Mouse (Mus musculus) midbrain, embryonic 14.5 days (tissue): ENCODE measurements at regions not wholly inside any gene's neighbourhood (a gene's known extent, or its start where the extent isn't known, plus 50 kb on each side); places are given as distances from the start of the nearest gene placed in this dataset.

Experiments used
- ATAC-seq: fragments of 200-750 bp; cut with Nextera tagmentation; 2 replicates; pipeline ENCODE4 v1.8.0; 2017; ENCODE audit warnings: moderate number of reproducible peaks, moderate library complexity; ENCODE audit not compliant: low FRiP score, low TSS enrichment
- DNase-seq: peaks from one replicate; pipeline ENCODE4 v3.0.0-alpha.2; 2015
- H3K27ac ChIP-seq: fragments of 300-500 bp; sonication (generic); replicated peaks from 2 replicates; pipeline ENCODE4 v1.5.1; 2014; ENCODE audit warnings: mild to moderate bottlenecking, low read depth, low read length, moderate library complexity
- H3K27me3 ChIP-seq: fragments of 300-500 bp; sonication (generic); 2 replicates; pipeline ENCODE4 v1.6.1; 2014; ENCODE audit warnings: low read length, control low read depth, mixed read lengths; ENCODE audit not compliant: control insufficient read depth, insufficient read depth
- H3K36me3 ChIP-seq: fragments of 300-500 bp; sonication (generic); 2 replicates; pipeline ENCODE4 v1.6.1; 2014; ENCODE audit warnings: low read length, control low read depth; ENCODE audit not compliant: control insufficient read depth, insufficient read depth
- H3K4me1 ChIP-seq: fragments of 300-500 bp; sonication (generic); 2 replicates; pipeline ENCODE4 v1.6.1; 2014; ENCODE audit warnings: mild to moderate bottlenecking, antibody characterized with exemption, low read length, control low read depth; ENCODE audit not compliant: control insufficient read depth, insufficient read depth
- H3K4me2 ChIP-seq: fragments of 300-500 bp; sonication (generic); 2 replicates; pipeline ENCODE4 v1.6.1; 2014; ENCODE audit warnings: mild to moderate bottlenecking, low read length, moderate library complexity
- H3K4me3 ChIP-seq: fragments of 300-500 bp; sonication (generic); replicated peaks from 2 replicates; pipeline ENCODE4 v1.5.1; 2014; ENCODE audit warnings: low read depth, low read length
- H3K9ac ChIP-seq: fragments of 300-500 bp; sonication (generic); replicated peaks from 2 replicates; pipeline ENCODE4 v1.6.1; 2014; ENCODE audit warnings: mild to moderate bottlenecking, low read length, moderate library complexity
- H3K9me3 ChIP-seq: fragments of 300-500 bp; sonication (generic); 2 replicates; pipeline ENCODE4 v1.6.1; 2016; ENCODE audit warnings: low read length, control low read depth, mixed read lengths; ENCODE audit not compliant: control insufficient read depth
- WGBS: fragments of 180-500 bp; shearing (Covaris S2); extraction: QIAGEN DNeasy Blood & Tissue Kit; methylation state at CpG from one replicate; pipeline ENCODE4 v1.1.7; 2014; 5-methylcytosine and 5-hydroxymethylcytosine counted together

GRCm38 (mm10) chr10:125586489-125587147, 197.4 kb upstream of the Slc16a7 start:
- peak; percentile 79 for DNase-seq
- ATAC-seq = no peak

DNA sequence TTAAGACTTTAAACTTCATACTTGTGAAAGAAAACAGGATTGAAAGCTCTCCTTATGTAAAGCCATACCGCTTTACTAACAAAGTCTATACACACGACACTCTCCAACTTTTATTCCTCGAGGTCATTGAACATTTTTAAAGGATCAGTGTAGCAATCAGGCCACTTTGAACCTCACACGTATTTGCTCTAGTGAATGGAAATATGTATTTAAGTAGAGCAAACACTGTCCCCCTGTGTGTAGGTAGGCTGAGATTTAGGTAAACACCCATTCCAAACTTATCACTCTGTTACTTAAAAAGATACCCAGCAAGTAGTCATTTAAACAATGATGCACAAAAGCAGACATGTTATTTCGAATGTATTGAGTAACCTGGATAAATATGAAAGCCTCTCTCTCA, 203.7 kb upstream of the Slc16a7 start:
- Histone ChIP-seq H3K4me2 (no peak overlapping the region), H3K27ac (no peak overlapping the region), H3K9me3 (no peaks in the 10 kb centered on the region), H3K4me1 (no peaks in the 10 kb centered on the region), H3K4me3 (no peak overlapping the region), H3K9ac (no peak overlapping the region), H3K27me3 (no peaks in the 10 kb centered on the region), H3K36me3 (no peaks in the 10 kb centered on the region)
- no peak for ATAC-seq
- DNase-seq = no peak
- 89% methylated on average over 5 of the region's 5 CpGs for WGBS

More at GRCm38 (mm10) chr10:125586489-125587147, 197.4 kb upstream of the Slc16a7 start:
- Histone ChIP-seq H3K4me3 (no peak overlapping the region), H3K9me3 (no peaks in the 10 kb centered on the region), H3K36me3 (no peaks in the 10 kb centered on the region), H3K4me2 (no peak overlapping the region), H3K27me3 (no peaks in the 10 kb centered on the region), H3K27ac (no peak overlapping the region), H3K4me1 (no peaks in the 10 kb centered on the region), H3K9ac (no peak overlapping the region)
- 35% methylated on average over 7 of the region's 7 CpGs for WGBS

DNA sequence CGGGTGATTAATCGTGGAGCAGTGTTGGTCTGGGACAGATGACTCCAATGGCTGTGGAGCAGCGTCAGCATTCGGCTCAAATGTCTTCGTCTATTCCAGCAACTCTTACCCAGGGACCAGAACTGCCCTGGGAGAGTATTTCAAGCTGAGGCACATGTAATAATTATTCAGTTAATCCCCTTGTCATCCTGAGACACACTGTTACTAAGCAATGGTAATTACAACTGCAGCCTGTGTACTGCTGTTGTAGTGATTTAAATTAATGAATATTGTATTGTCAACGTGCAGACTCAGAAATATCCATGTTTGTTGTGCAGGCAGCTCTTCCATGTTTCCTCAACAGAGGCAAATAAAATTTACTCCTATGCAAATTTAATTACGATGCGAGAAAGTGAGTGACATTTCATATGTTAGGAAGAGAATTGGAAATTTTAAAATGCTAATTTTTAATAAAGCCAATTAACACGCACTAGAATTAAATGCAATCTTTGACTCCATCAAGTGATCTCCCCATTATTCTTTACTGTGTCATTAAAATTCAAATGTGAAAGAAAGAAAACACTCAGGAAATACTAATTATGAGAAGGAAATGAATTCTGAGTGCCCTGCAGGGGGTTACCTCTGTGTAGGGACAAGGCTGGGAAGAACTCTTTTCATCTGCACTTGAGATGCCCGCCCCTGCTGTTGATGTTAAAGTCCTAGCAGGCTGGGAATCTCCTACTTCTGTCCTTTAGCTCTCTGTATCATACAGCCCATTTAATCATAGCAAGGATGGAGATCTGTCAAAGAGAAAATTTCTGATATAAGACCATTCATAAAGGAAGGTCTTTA, 218.7 kb upstream of the Slc16a7 start:
- no peaks in the 10 kb centered on the region for H3K4me1 ChIP-seq
- WGBS = 32% methylated on average over 10 of the region's 10 CpGs
- H3K9me3 ChIP-seq = no peaks in the 10 kb centered on the region
- no peaks in the 10 kb centered on the region for H3K27me3 ChIP-seq
- ATAC-seq (peak; percentile 81), DNase-seq (peak; percentile 72)
- H3K27ac ChIP-seq = peak overlapping the region; percentile 37
- H3K36me3 ChIP-seq = no peaks in the 10 kb centered on the region
- 0 out of 2 replicates have a peak overlapping the region, but pooled peaks have one; percentile 1 for H3K9ac ChIP-seq
- no peak overlapping the region for H3K4me3 ChIP-seq
- H3K4me2 ChIP-seq = peak overlapping the region; percentile 14; the same call in 1 of the 2 replicates

GRCm38 (mm10) chr10:125610353-125610752, 221.1 kb upstream of the Slc16a7 start:
- H3K9ac ChIP-seq = no peak overlapping the region
- H3K4me2 ChIP-seq = no peak overlapping the region
- H3K27ac ChIP-seq = no peak overlapping the region
- H3K4me1 ChIP-seq = no peaks in the 10 kb centered on the region
- H3K36me3 ChIP-seq = no peaks in the 10 kb centered on the region
- DNase-seq (no peak), ATAC-seq (no peak)
- H3K9me3 ChIP-seq = no peaks in the 10 kb centered on the region
- no peaks in the 10 kb centered on the region for H3K27me3 ChIP-seq
- 85% methylated on average over 5 of the region's 5 CpGs for WGBS
- H3K4me3 ChIP-seq = no peak overlapping the region

GRCm38 (mm10) chr10:125612773-125613172, 223.5 kb upstream of the Slc16a7 start:
- Histone ChIP-seq H3K9me3 (no peaks in the 10 kb centered on the region), H3K27ac (no peak overlapping the region), H3K4me1 (no peaks in the 10 kb centered on the region), H3K4me2 (no peak overlapping the region), H3K27me3 (no peaks in the 10 kb centered on the region), H3K4me3 (no peak overlapping the region), H3K36me3 (no peaks in the 10 kb centered on the region), H3K9ac (no peak overlapping the region)
- DNase-seq (no peak), ATAC-seq (no peak)
- 93% methylated on average over 6 of the region's 6 CpGs for WGBS

- Histone ChIP-seq H3K4me3 (no peak overlapping the region), H3K36me3 (no peaks in the 10 kb centered on the region), H3K27me3 (no peaks in the 10 kb centered on the region), H3K9me3 (no peaks in the 10 kb centered on the region), H3K27ac (no peak overlapping the region), H3K4me2 (no peak overlapping the region), H3K9ac (no peak overlapping the region), H3K4me1 (peaks cover 5% of the 10 kb centered on the region; the same call in 1 of the 2 replicates)
- ATAC-seq (no peak; the same call in 1 of the 2 replicates), DNase-seq (peak; percentile 50)
- WGBS = 41% methylated on average over 6 of the region's 6 CpGs
Measured at GRCm38 (mm10) chr10:125621376-125621775, 232.1 kb upstream of the Slc16a7 start.

DNA sequence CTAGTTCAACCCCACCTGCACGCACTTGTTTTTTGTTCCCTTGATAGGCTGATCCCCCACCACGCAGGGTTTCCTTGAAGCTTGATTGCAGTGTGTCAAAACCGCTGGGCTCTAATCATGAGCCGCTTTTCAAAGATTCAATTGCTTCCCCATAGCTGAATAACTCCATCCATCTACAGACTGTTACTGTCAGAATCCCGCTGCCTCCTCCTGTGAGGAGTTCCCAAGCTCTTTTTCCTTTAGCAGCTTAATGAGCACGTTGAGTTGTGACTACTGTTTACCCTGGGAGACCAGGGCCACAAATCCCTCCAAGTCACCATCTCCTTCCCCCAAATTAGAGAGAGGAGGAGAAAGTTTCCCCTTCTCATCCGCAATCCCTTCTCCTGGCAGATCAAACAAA, 234.6 kb upstream of the Slc16a7 start:
- H3K27me3 ChIP-seq = no peaks in the 10 kb centered on the region
- no peak overlapping the region for H3K4me2 ChIP-seq
- DNase-seq = peak; percentile 56
- no peaks in the 10 kb centered on the region for H3K9me3 ChIP-seq
- no peak overlapping the region for H3K27ac ChIP-seq
- H3K4me1 ChIP-seq = peaks cover 5% of the 10 kb centered on the region; the same call in 1 of the 2 replicates
- no peak overlapping the region for H3K9ac ChIP-seq
- WGBS = 15% methylated on average over 7 of the region's 7 CpGs
- no peak for ATAC-seq
- H3K4me3 ChIP-seq = no peak overlapping the region
- no peaks in the 10 kb centered on the region for H3K36me3 ChIP-seq

DNA sequence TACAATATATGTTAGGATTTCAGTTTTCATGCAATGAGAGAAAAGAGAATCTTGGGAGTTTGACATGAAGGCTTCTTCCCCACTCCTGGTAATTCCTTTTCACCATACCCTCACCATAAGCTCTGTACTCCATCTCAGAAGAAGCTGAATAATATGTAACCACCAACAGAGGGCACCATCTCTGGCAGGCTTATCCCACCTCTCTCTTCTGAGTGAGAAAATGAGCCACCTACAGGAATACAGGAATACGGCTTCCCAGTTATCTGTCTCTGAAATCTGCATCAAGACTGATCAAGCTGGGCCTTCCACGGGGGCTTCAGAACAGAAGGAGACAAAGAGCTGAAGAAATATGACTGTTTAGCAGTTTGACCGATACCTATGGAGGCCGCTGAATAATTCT, 278.6 kb upstream of the Slc16a7 start:
- Histone ChIP-seq H3K4me2 (no peak overlapping the region), H3K27ac (no peak overlapping the region), H3K4me1 (no peaks in the 10 kb centered on the region), H3K9me3 (peaks cover 3% of the 10 kb centered on the region; the same call in 1 of the 2 replicates), H3K36me3 (no peaks in the 10 kb centered on the region), H3K4me3 (no peak overlapping the region), H3K9ac (no peak overlapping the region), H3K27me3 (no peaks in the 10 kb centered on the region)
- ATAC-seq (no peak), DNase-seq (no peak)
- 86% methylated on average over 4 of the region's 4 CpGs for WGBS
